Mouse (Mus musculus) heart, adult 2 months (tissue): ENCODE results near the gene Pcolce. TPM values are rescaled to one million over a fixed set of nuclear protein-coding genes. Genes with fewer than 3 reads are reported as not detected.

ENCODE experiments used
- DNase-seq, 2 experiments: peaks; one replicate each; pipeline ENCODE4 v3.0.0; 2021
- H3K27ac ChIP-seq: fragments of 200-600 bp; 2 replicates; pipeline ENCODE4 v1.8.1; 2022
- H3K27me3 ChIP-seq: fragments of 200-500 bp; 2 replicates; pipeline ENCODE4 v1.6.1; 2012; ENCODE audit warnings: mild to moderate bottlenecking, low read length, inconsistent platforms, mixed read lengths; ENCODE audit not compliant: control insufficient read depth, insufficient read depth
- H3K36me3 ChIP-seq: fragments of 200-500 bp; 2 replicates; pipeline ENCODE4 v1.6.1; 2012; ENCODE audit warnings: low read length, inconsistent platforms; ENCODE audit not compliant: control insufficient read depth, insufficient read depth
- H3K4me1 ChIP-seq: fragments of 200-500 bp; 2 replicates; pipeline ENCODE4 v1.6.1; 2011; ENCODE audit warnings: low read length; ENCODE audit not compliant: control insufficient read depth, insufficient read depth
- H3K4me3 ChIP-seq: fragments of 200-600 bp; 2 replicates; pipeline ENCODE4 v1.8.1; 2022
- H3K79me2 ChIP-seq: fragments of 200-500 bp; replicated peaks from 2 replicates; pipeline ENCODE4 v1.6.1; 2012; ENCODE audit warnings: mild to moderate bottlenecking, inconsistent platforms, low read length, moderate library complexity, mixed read lengths; ENCODE audit not compliant: control insufficient read depth, insufficient read depth
- H3K9ac ChIP-seq: fragments of 200-500 bp; 2 replicates; pipeline ENCODE4 v1.6.1; 2012; ENCODE audit warnings: low read depth, mild to moderate bottlenecking, control low read depth, inconsistent platforms, low read length, mixed read lengths
- EP300 ChIP-seq: fragments of 200-500 bp; IDR thresholded peaks from 2 replicates; pipeline ENCODE4 v1.6.1; 2011; ENCODE audit warnings: low read depth, low read length, control low read depth; ENCODE audit not compliant: insufficient read depth
- WGBS: fragments of 180-500 bp; shearing (Covaris S2); methylation state at CpG from one replicate; pipeline ENCODE4 v1.1.7; 2018; 5-methylcytosine and 5-hydroxymethylcytosine counted together
- intact Hi-C: fragments of 180-260 bp; cut with DNase I; formaldehyde crosslinking; loops from one replicate; pipeline ENCODE4 v1.15.1; 2025
- polyA plus RNA-seq: library from polyadenylated mRNA; depleted of rRNA; stranded (reverse); fragments of >200 nt; gene quantifications from 2 replicates; pipeline ENCODE4 v1.2.3, GENCODE M21; 2012; rRNA removed
- total RNA-seq, 2 experiments: library from RNA; stranded (reverse); gene quantifications; 2 replicates each; pipeline ENCODE4 v1.2.3; 2021

The Pcolce gene
- total and polyA plus RNA-seq, 3 experiments, result 35.9 to 109 (median 50.8) TPM

DNA sequence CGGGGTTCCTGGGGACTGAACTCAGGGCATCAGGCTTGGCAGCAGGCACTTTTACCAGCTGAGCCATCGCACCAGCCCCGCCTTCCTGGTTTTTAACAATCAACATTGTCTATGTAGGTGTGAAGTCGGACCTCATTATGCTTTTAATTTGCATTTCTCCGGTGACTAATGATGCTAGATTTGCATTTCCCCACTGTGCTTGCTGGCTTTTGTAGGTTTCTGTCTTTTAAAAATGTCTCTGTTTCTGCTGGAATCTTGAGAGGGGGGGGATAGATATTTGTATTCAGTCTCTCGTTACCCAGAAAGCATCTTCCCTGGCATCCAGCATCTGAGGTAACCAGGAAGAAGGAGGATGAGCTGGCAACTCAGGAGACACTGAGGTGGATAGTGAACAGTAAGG is 52.0 kb downstream of the Pcolce start:
- Histone ChIP-seq H3K79me2 (no peaks in the 10 kb centered on the region), H3K36me3 (no peaks in the 10 kb centered on the region), H3K4me1 (no peaks in the 10 kb centered on the region), H3K9ac (no peak overlapping the region), H3K4me3 (no peak overlapping the region), H3K27ac (no peak overlapping the region), H3K27me3 (no peaks in the 10 kb centered on the region)
- no peak for DNase-seq
- intact Hi-C loops, result no loop called here
- 61% methylated on average over 6 of the region's 6 CpGs for WGBS
- no peak for TF ChIP-seq EP300

Other genes starting within 250 kb of the Pcolce start
- not detected for gene Zan, start 136.7 kb downstream of the Pcolce start, total RNA-seq
- gene Zan, start 136.7 kb downstream of the Pcolce start, polyA plus RNA-seq, result under 0.01 and 0.02 TPM in 2 replicates
- 10 to 100 TPM; 13.4 to 13.9 TPM for gene Pop7, start 111.3 kb downstream of the Pcolce start, total RNA-seq
- 22.7 and 25.6 TPM in 2 replicates for gene Pop7, start 111.3 kb downstream of the Pcolce start, polyA plus RNA-seq
- gene Gigyf1, start 95.2 kb downstream of the Pcolce start, total RNA-seq, result 10 to 100 TPM; 24.4 to 29.1 TPM
- 19.6 and 21.0 TPM in 2 replicates for gene Gigyf1, start 95.2 kb downstream of the Pcolce start, polyA plus RNA-seq
- not detected for gene Epo, start 80.5 kb downstream of the Pcolce start, total RNA-seq
- gene Epo, start 80.5 kb downstream of the Pcolce start, polyA plus RNA-seq, result not detected in 2 replicates
- gene Gnb2, start 80.3 kb downstream of the Pcolce start, total RNA-seq, result 100 to 1,000 TPM; 222 to 249 TPM
- 395 and 448 TPM in 2 replicates for gene Gnb2, start 80.3 kb downstream of the Pcolce start, polyA plus RNA-seq
- gene Actl6b, start 60.3 kb downstream of the Pcolce start, total RNA-seq, result not detected
- 0.32 TPM in 1 of 2 replicates, not detected in the other for gene Actl6b, start 60.3 kb downstream of the Pcolce start, polyA plus RNA-seq
- under 1 TPM in 1 of 2 experiments, not detected in 1; 0.09 TPM for gene Tfr2, start 43.9 kb downstream of the Pcolce start, total RNA-seq
- gene Tfr2, start 43.9 kb downstream of the Pcolce start, polyA plus RNA-seq, result 0.29 and 0.35 TPM in 2 replicates
- gene Mospd3, start 12.7 kb downstream of the Pcolce start, total RNA-seq, result 10 to 100 TPM; 10.7 to 16.3 TPM
- 20.7 and 32.3 TPM in 2 replicates for gene Mospd3, start 12.7 kb downstream of the Pcolce start, polyA plus RNA-seq
- gene Fbxo24, start 15.2 kb upstream of the Pcolce start, total RNA-seq, result under 1 TPM; 0.13 to 0.34 TPM
- 0.29 and 0.35 TPM in 2 replicates for gene Fbxo24, start 15.2 kb upstream of the Pcolce start, polyA plus RNA-seq
- gene Lrch4, start 15.3 kb upstream of the Pcolce start, total RNA-seq, result 10 to 100 TPM; 17.1 to 20.0 TPM
- 24.8 and 29.1 TPM in 2 replicates for gene Lrch4, start 15.3 kb upstream of the Pcolce start, polyA plus RNA-seq
- gene Gm20605, start 15.4 kb upstream of the Pcolce start, total RNA-seq, result 1 to 10 TPM; 2.8 to 4.3 TPM
- gene Gm20605, start 15.4 kb upstream of the Pcolce start, polyA plus RNA-seq, result 7.3 and 9.5 TPM in 2 replicates
- 1 to 10 TPM; 1.5 to 2.0 TPM for gene Sap25, start 27.6 kb upstream of the Pcolce start, total RNA-seq
- 25.2 and 34.9 TPM in 2 replicates for gene Sap25, start 27.6 kb upstream of the Pcolce start, polyA plus RNA-seq
- gene Irs3, start 31.9 kb upstream of the Pcolce start, total RNA-seq, result under 1 TPM; 0.34 to 0.73 TPM
- 0.91 and 2.2 TPM in 2 replicates for gene Irs3, start 31.9 kb upstream of the Pcolce start, polyA plus RNA-seq
- 10 to 100 TPM; 15.6 to 19.1 TPM for gene Agfg2, start 70.9 kb upstream of the Pcolce start, total RNA-seq
- gene Agfg2, start 70.9 kb upstream of the Pcolce start, polyA plus RNA-seq, result 11.9 and 12.5 TPM in 2 replicates
- gene Nyap1, start 127.8 kb upstream of the Pcolce start, total RNA-seq, result 1 to 10 TPM in 1 of 2 experiments, under 1 TPM in 1; 0.94 to 1.2 TPM
- 1.6 and 1.7 TPM in 2 replicates for gene Nyap1, start 127.8 kb upstream of the Pcolce start, polyA plus RNA-seq
- gene Tsc22d4, start 131.9 kb upstream of the Pcolce start, total RNA-seq, result 100 to 1,000 TPM; 254 to 258 TPM
- 223 and 251 TPM in 2 replicates for gene Tsc22d4, start 131.9 kb upstream of the Pcolce start, polyA plus RNA-seq
- gene Ppp1r35, start 165.1 kb upstream of the Pcolce start, total RNA-seq, result 10 to 100 TPM in 1 of 2 experiments, 1 to 10 TPM in 1; 7.4 to 10.8 TPM
- gene Ppp1r35, start 165.1 kb upstream of the Pcolce start, polyA plus RNA-seq, result 6.8 and 12.0 TPM in 2 replicates
- gene Mepce, start 173.9 kb upstream of the Pcolce start, total RNA-seq, result 10 to 100 TPM; 21.3 to 26.0 TPM
- 24.1 and 31.5 TPM in 2 replicates for gene Mepce, start 173.9 kb upstream of the Pcolce start, polyA plus RNA-seq
- gene Zcwpw1, start 174.0 kb upstream of the Pcolce start, total RNA-seq, result under 1 TPM; 0.44 to 0.52 TPM
- 0.39 and 0.50 TPM in 2 replicates for gene Zcwpw1, start 174.0 kb upstream of the Pcolce start, polyA plus RNA-seq
- gene Pilra, start 222.5 kb upstream of the Pcolce start, total RNA-seq, result 1 to 10 TPM in 1 of 2 experiments, under 1 TPM in 1; 0.97 to 3.1 TPM
- 2.6 and 5.3 TPM in 2 replicates for gene Pilra, start 222.5 kb upstream of the Pcolce start, polyA plus RNA-seq
- gene Pilrb1, start 244.3 kb upstream of the Pcolce start, total RNA-seq, result 1 to 10 TPM; 1.1 to 2.0 TPM
- 2.3 and 4.2 TPM in 2 replicates for gene Pilrb1, start 244.3 kb upstream of the Pcolce start, polyA plus RNA-seq